Mouse (Mus musculus): ENCODE measurements around the gene Gast. TPM values are rescaled to one million over a fixed set of nuclear protein-coding genes. Genes with fewer than 3 reads are reported as not detected.
"Not testable (repeated sequence)": the region's sequence is repeated elsewhere in the genome, so short reads cannot be mapped to it uniquely, and the experiment has no call there.

Gast gene
- polyA plus RNA-seq, 1 experiment, result not detected

GRCm38 (mm10) chr11:100335731-100336130 lies 1.5 kb downstream of the Gast start:
- no peaks in the 10 kb centered on the region for H3K4me1 ChIP-seq (ENCODE audit: control insufficient read depth, insufficient read depth, low read length)
- 90% methylated on average over 3 of the region's 3 CpGs for WGBS
- H3K4me3 ChIP-seq (replicated peaks; ENCODE audit: control insufficient read depth, low read depth, low read length), result no peak overlapping the region
- no peak overlapping the region for H3K27ac ChIP-seq (ENCODE audit: control insufficient read depth, insufficient read depth, low read depth, low read length, poor library complexity)
- TF ChIP-seq CTCF (IDR thresholded peaks at IDR 0.05; ENCODE audit: control insufficient read depth, insufficient read depth, low read length), result no peak
- no peak for TF ChIP-seq POLR2A (IDR thresholded peaks at IDR 0.05; ENCODE audit: borderline replicate concordance, control insufficient read depth, low read depth, low read length)

- 56% methylated on average over 10 of the region's 10 CpGs for WGBS
- TF ChIP-seq CTCF (IDR thresholded peaks at IDR 0.05; ENCODE audit: control insufficient read depth, insufficient read depth, low read length), result no peak
- TF ChIP-seq POLR2A (IDR thresholded peaks at IDR 0.05; ENCODE audit: borderline replicate concordance, control insufficient read depth, low read depth, low read length), result no peak
- no peak overlapping the region for H3K27ac ChIP-seq (ENCODE audit: control insufficient read depth, insufficient read depth, low read depth, low read length, poor library complexity)
These were observed 10.1 kb downstream of the Gast start for GRCm38 (mm10) chr11:100344269-100344668.

GRCm38 (mm10) chr11:100352076-100352857 lies 18.1 kb downstream of the Gast start:
- Histone ChIP-seq H3K27ac (ENCODE audit: control insufficient read depth, insufficient read depth, low read depth, low read length, poor library complexity) (no peak overlapping the region), H3K4me3 (replicated peaks; ENCODE audit: control insufficient read depth, low read depth, low read length) (no peak overlapping the region), H3K4me1 (ENCODE audit: control insufficient read depth, insufficient read depth, low read length) (no peaks in the 10 kb centered on the region)
- TF ChIP-seq CTCF (IDR thresholded peaks at IDR 0.05; ENCODE audit: control insufficient read depth, insufficient read depth, low read length) (peak; percentile 34), POLR2A (IDR thresholded peaks at IDR 0.05; ENCODE audit: borderline replicate concordance, control insufficient read depth, low read depth, low read length) (no peak)
- 34% methylated on average over 10 of the region's 10 CpGs for WGBS

More at GRCm38 (mm10) chr11:100344269-100344668, 10.1 kb downstream of the Gast start:
- H3K4me1 ChIP-seq (ENCODE audit: control insufficient read depth, insufficient read depth, low read length), result no peaks in the 10 kb centered on the region
- no peak overlapping the region for H3K4me3 ChIP-seq (replicated peaks; ENCODE audit: control insufficient read depth, low read depth, low read length)

GRCm38 (mm10) chr11:100355151-100355951 lies 21.1 kb downstream of the Gast start:
- TF ChIP-seq CTCF (IDR thresholded peaks at IDR 0.05; ENCODE audit: control insufficient read depth, insufficient read depth, low read length) (no peak), POLR2A (IDR thresholded peaks at IDR 0.05; ENCODE audit: borderline replicate concordance, control insufficient read depth, low read depth, low read length) (no peak)
- no peak overlapping the region for H3K27ac ChIP-seq (ENCODE audit: control insufficient read depth, insufficient read depth, low read depth, low read length, poor library complexity)
- WGBS, result under 1% methylated on average over 54 of the region's 54 CpGs

GRCm38 (mm10) chr11:100355972-100356818 lies 22.0 kb downstream of the Gast start, which contains the start of gene Hap1:
Gene Hap1 (minus strand): TSS chr11:100356128.
- no peaks in the 10 kb centered on the region for H3K4me1 ChIP-seq (ENCODE audit: control insufficient read depth, insufficient read depth, low read length)
- TF ChIP-seq POLR2A (IDR thresholded peaks at IDR 0.05; ENCODE audit: borderline replicate concordance, control insufficient read depth, low read depth, low read length), result no peak
- peak within 1 kb of the TSS; percentile 54 for H3K4me3 ChIP-seq (replicated peaks; ENCODE audit: control insufficient read depth, low read depth, low read length)
- no peak within 1 kb of the TSS for H3K27ac ChIP-seq (ENCODE audit: control insufficient read depth, insufficient read depth, low read depth, low read length, poor library complexity)
- 3% methylated on average over 49 of the region's 49 CpGs for WGBS

More at GRCm38 (mm10) chr11:100355151-100355951, 21.1 kb downstream of the Gast start:
- H3K4me3 ChIP-seq (replicated peaks; ENCODE audit: control insufficient read depth, low read depth, low read length), result peak overlapping the region; percentile 54
- no peaks in the 10 kb centered on the region for H3K4me1 ChIP-seq (ENCODE audit: control insufficient read depth, insufficient read depth, low read length)

GRCm38 (mm10) chr11:100356819-100357211 lies 22.6 kb downstream of the Gast start:
- TF ChIP-seq CTCF (IDR thresholded peaks at IDR 0.05; ENCODE audit: control insufficient read depth, insufficient read depth, low read length) (no peak), POLR2A (IDR thresholded peaks at IDR 0.05; ENCODE audit: borderline replicate concordance, control insufficient read depth, low read depth, low read length) (no peak)
- Histone ChIP-seq H3K4me3 (replicated peaks; ENCODE audit: control insufficient read depth, low read depth, low read length) (no peak overlapping the region), H3K27ac (ENCODE audit: control insufficient read depth, insufficient read depth, low read depth, low read length, poor library complexity) (no peak overlapping the region), H3K4me1 (ENCODE audit: control insufficient read depth, insufficient read depth, low read length) (no peaks in the 10 kb centered on the region)
- 27% methylated on average over 9 of the region's 9 CpGs for WGBS

GRCm38 (mm10) chr11:100357408-100357807 lies 23.2 kb downstream of the Gast start:
- TF ChIP-seq CTCF (IDR thresholded peaks at IDR 0.05; ENCODE audit: control insufficient read depth, insufficient read depth, low read length), result no peak
- no peak overlapping the region for H3K27ac ChIP-seq (ENCODE audit: control insufficient read depth, insufficient read depth, low read depth, low read length, poor library complexity)
- WGBS, result 52% methylated on average over 5 of the region's 5 CpGs
- no peaks in the 10 kb centered on the region for H3K4me1 ChIP-seq (ENCODE audit: control insufficient read depth, insufficient read depth, low read length)
- no peak overlapping the region for H3K4me3 ChIP-seq (replicated peaks; ENCODE audit: control insufficient read depth, low read depth, low read length)

GRCm38 (mm10) chr11:100360175-100360574 lies 26.0 kb downstream of the Gast start:
- Histone ChIP-seq H3K4me3 (replicated peaks; ENCODE audit: control insufficient read depth, low read depth, low read length) (no peak overlapping the region), H3K27ac (ENCODE audit: control insufficient read depth, insufficient read depth, low read depth, low read length, poor library complexity) (no peak overlapping the region), H3K4me1 (ENCODE audit: control insufficient read depth, insufficient read depth, low read length) (no peaks in the 10 kb centered on the region)
- no peak for TF ChIP-seq CTCF (IDR thresholded peaks at IDR 0.05; ENCODE audit: control insufficient read depth, insufficient read depth, low read length)
- TF ChIP-seq POLR2A (IDR thresholded peaks at IDR 0.05; ENCODE audit: borderline replicate concordance, control insufficient read depth, low read depth, low read length), result no peak
- WGBS, result 39% methylated on average over 6 of the region's 6 CpGs

- not testable (repeated sequence) for H3K4me1 ChIP-seq (ENCODE audit: control insufficient read depth, insufficient read depth, low read length)
These were observed 26.9 kb downstream of the Gast start for GRCm38 (mm10) chr11:100361059-100361458.

More at GRCm38 (mm10) chr11:100361059-100361458, 26.9 kb downstream of the Gast start:
- H3K4me3 ChIP-seq (replicated peaks; ENCODE audit: control insufficient read depth, low read depth, low read length); H3K27ac ChIP-seq (ENCODE audit: control insufficient read depth, insufficient read depth, low read depth, low read length, poor library complexity): not testable (repeated sequence)
- no CpG with 5 or more reads among the region's 13 CpGs for WGBS
